Mouse (Mus musculus) heart, embryonic 15.5 days (tissue): ENCODE results near the gene Vps13c. TPM values are rescaled to one million over a fixed set of nuclear protein-coding genes. Genes with fewer than 3 reads are reported as not detected.

Source experiments
- ATAC-seq: fragments of 200-750 bp; cut with Nextera tagmentation; replicated peaks from 2 replicates; pipeline ENCODE4 v1.8.0; 2017; ENCODE audit warnings: low read depth, moderate TSS enrichment; ENCODE audit not compliant: insufficient number of reproducible peaks, insufficient read depth, low FRiP score
- H3K27ac ChIP-seq: fragments of 300-500 bp; sonication (generic); 2 replicates; pipeline ENCODE4 v1.5.1; 2015; ENCODE audit warnings: mild to moderate bottlenecking, inconsistent platforms
- H3K27me3 ChIP-seq: fragments of 300-500 bp; sonication (generic); 2 replicates; pipeline ENCODE4 v1.6.1; 2015; ENCODE audit warnings: inconsistent platforms
- H3K36me3 ChIP-seq: fragments of 300-500 bp; sonication (generic); 2 replicates; pipeline ENCODE4 v1.6.1; 2015; ENCODE audit warnings: mild to moderate bottlenecking, inconsistent platforms
- H3K4me1 ChIP-seq: fragments of 300-500 bp; sonication (generic); replicated peaks from 2 replicates; pipeline ENCODE4 v1.6.1; 2015; ENCODE audit warnings: inconsistent platforms
- H3K4me2 ChIP-seq: fragments of 300-500 bp; sonication (generic); 2 replicates; pipeline ENCODE4 v1.6.1; 2015; ENCODE audit warnings: inconsistent platforms, mild to moderate bottlenecking, moderate library complexity
- H3K4me3 ChIP-seq: fragments of 300-500 bp; sonication (generic); 2 replicates; pipeline ENCODE4 v1.5.1; 2015; ENCODE audit warnings: mild to moderate bottlenecking, inconsistent platforms
- H3K9ac ChIP-seq: fragments of 300-500 bp; sonication (generic); 2 replicates; pipeline ENCODE4 v1.6.1; 2015; ENCODE audit warnings: mild to moderate bottlenecking, inconsistent platforms
- H3K9me3 ChIP-seq: fragments of 300-500 bp; sonication (generic); replicated peaks from 2 replicates; pipeline ENCODE4 v1.6.1; 2016; ENCODE audit warnings: inconsistent platforms
- WGBS: fragments of 180-500 bp; shearing (Covaris S2); methylation state at CpG from one replicate; pipeline ENCODE4 v1.1.7; 2015; ENCODE audit warnings: mixed read lengths; 5-methylcytosine and 5-hydroxymethylcytosine counted together
- polyA plus RNA-seq: library from polyadenylated mRNA; unstranded; fragments of >200 nt; fragmentation: Nextera tagmentation; extraction: Ambion mirVana; gene quantifications from 2 replicates; pipeline ENCODE4 v1.2.1, GENCODE M21; 2015

The Vps13c gene
- polyA plus RNA-seq, 1 experiment from 2014 or later: 4.7 TPM

DNA sequence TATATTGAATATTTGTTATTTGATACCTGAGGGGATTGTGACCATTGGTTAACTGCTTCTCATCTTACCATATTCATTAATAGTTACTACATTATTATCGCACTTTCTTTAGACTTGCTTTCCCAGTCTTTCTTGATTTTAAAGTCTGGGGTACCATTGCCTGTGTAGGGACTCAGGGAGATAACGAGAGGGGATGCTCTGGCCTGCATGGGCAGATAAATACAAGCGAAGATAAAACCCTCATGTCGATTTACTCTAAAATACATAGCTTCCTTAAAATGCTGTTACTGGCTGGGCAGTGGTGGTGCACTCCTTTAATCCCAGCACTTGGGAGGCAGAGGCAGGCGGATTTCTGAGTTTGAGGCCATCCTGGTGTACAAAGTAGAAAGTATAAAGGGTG lies 23.1 kb downstream of the Vps13c start:
- WGBS: 85% methylated on average over 5 of the region's 5 CpGs
- H3K4me2 ChIP-seq: no peak overlapping the region
- no peak overlapping the region for H3K27ac ChIP-seq
- H3K4me1 ChIP-seq: no peaks in the 10 kb centered on the region
- no peaks in the 10 kb centered on the region for H3K27me3 ChIP-seq
- H3K36me3 ChIP-seq: peaks cover 1% of the 10 kb centered on the region
- ATAC-seq: no peak
- H3K9ac ChIP-seq: no peak overlapping the region
- H3K9me3 ChIP-seq: no peaks in the 10 kb centered on the region
- H3K4me3 ChIP-seq: no peak overlapping the region

DNA sequence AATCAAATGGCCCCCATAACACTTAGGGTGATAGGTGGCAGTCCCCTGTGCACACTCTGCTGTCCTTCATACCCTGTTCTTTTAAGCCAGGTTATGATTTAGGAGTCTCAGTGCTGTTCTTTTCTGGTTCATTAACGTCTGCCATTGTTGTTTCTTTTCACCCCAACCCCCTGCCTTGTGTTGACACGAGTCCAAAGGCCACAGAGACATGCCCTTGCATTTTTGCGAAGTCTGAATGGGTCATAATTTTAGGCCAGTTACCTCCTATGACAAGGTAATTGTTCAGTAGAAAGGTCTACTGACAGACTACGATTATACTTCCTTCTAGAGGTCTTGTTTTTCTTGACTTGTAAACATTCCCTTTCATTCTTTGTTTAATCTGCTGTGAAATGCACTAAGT lies 23.8 kb downstream of the Vps13c start:
- Histone ChIP-seq H3K27ac (no peak overlapping the region), H3K9me3 (no peaks in the 10 kb centered on the region), H3K36me3 (no peaks in the 10 kb centered on the region; the same call in 1 of the 2 replicates), H3K27me3 (no peaks in the 10 kb centered on the region), H3K4me3 (no peak overlapping the region), H3K4me1 (no peaks in the 10 kb centered on the region), H3K9ac (no peak overlapping the region), H3K4me2 (no peak overlapping the region)
- no peak for ATAC-seq
- 64% methylated on average over 4 of the region's 4 CpGs for WGBS

DNA sequence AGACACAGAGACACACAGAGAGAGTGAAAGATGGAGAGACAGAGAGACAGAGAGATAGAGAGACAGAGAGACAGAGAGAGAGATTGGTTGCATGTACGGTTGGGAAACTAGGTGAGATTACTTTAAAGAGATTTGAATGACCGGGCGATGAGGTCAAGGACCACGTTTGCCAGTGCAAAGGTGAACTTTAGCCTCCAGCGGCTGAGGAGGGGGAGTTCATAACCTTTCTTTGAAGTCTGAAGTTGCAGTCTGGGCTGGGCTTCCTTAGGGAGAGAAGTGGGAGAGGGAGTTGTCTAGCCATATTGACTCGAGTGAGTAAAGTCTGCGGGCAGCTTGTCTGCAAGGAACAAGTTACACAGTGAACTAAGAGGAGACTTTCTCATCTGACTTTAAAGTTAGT lies 25.2 kb downstream of the Vps13c start:
- H3K4me1 ChIP-seq: no peaks in the 10 kb centered on the region
- no peaks in the 10 kb centered on the region for H3K9me3 ChIP-seq
- no peak overlapping the region for H3K27ac ChIP-seq
- no peaks in the 10 kb centered on the region; the same call in 1 of the 2 replicates for H3K36me3 ChIP-seq
- no peak overlapping the region for H3K9ac ChIP-seq
- no peaks in the 10 kb centered on the region for H3K27me3 ChIP-seq
- WGBS: 56% methylated on average over 7 of the region's 7 CpGs
- ATAC-seq: no peak
- no peak overlapping the region for H3K4me2 ChIP-seq
- H3K4me3 ChIP-seq: no peak overlapping the region

DNA sequence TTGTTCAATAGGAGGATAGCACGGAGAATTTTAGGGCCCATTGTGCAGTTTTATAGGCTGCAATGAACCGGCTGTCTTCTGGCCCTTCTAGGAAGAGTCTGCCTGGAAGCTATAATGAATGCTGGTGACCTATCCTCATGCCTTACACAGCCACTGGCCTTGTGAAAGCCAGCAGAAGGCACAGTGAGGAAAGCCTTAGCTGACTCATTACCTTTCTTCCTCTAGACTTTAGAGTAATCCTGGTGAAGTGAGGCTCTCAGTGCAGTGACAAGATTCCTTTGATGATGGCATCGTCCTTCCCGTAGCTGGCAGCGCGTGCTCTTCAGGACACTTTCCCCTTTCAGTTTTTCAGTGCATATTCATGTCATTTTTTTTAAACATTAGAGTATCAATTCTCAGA lies 27.2 kb downstream of the Vps13c start:
- H3K9ac ChIP-seq: no peak overlapping the region
- 84% methylated on average over 6 of the region's 6 CpGs for WGBS
- H3K9me3 ChIP-seq: no peaks in the 10 kb centered on the region
- H3K4me3 ChIP-seq: no peak overlapping the region
- no peak overlapping the region for H3K4me2 ChIP-seq
- no peaks in the 10 kb centered on the region for H3K4me1 ChIP-seq
- H3K27ac ChIP-seq: no peak overlapping the region
- no peaks in the 10 kb centered on the region for H3K27me3 ChIP-seq
- no peak for ATAC-seq
- peaks cover 5% of the 10 kb centered on the region; the same call in 1 of the 2 replicates for H3K36me3 ChIP-seq

DNA sequence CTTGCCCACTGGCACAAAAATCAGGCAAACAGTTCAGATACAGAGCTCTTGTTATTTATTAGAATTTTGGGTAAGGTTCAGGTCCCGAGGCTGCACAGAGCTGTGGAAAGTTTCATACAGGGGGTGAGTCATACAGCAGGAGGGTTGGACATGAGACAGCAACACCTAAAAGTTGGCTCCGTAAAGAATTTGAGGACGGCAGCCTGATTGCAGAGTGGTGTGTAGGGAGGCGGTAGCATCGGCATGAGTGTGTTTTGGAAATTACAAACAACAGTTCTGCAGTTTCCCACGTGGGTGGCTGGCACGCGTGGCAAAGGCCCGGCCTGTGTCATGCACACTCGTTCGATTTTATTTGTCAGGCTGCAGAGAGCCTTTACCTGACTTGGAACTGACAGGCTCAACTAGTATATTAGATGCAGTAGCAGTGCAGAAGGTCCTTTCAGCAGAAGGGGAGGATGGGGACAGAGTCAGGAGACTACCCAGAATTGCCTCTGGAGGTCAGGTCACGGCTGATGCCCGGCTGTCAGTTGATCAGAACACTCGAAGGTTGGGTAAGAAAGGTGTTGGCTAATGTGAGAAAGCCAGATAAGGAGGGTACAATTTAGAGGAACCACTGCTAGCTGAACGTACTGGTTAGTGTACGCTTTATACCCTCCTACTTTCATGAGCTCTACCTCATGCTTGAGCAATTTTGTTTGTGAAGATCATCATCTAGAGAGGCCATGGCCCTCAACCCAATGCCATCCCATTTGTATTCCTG lies 29.7 kb downstream of the Vps13c start:
- H3K36me3 ChIP-seq: peaks cover 5% of the 10 kb centered on the region; the same call in 1 of the 2 replicates
- H3K4me2 ChIP-seq: no peak overlapping the region
- H3K27me3 ChIP-seq: no peaks in the 10 kb centered on the region
- no peak for ATAC-seq
- WGBS: 64% methylated on average over 16 of the region's 16 CpGs
- no peak overlapping the region for H3K4me3 ChIP-seq
- H3K9me3 ChIP-seq: no peaks in the 10 kb centered on the region
- H3K4me1 ChIP-seq: no peaks in the 10 kb centered on the region
- no peak overlapping the region for H3K27ac ChIP-seq
- H3K9ac ChIP-seq: no peak overlapping the region

DNA sequence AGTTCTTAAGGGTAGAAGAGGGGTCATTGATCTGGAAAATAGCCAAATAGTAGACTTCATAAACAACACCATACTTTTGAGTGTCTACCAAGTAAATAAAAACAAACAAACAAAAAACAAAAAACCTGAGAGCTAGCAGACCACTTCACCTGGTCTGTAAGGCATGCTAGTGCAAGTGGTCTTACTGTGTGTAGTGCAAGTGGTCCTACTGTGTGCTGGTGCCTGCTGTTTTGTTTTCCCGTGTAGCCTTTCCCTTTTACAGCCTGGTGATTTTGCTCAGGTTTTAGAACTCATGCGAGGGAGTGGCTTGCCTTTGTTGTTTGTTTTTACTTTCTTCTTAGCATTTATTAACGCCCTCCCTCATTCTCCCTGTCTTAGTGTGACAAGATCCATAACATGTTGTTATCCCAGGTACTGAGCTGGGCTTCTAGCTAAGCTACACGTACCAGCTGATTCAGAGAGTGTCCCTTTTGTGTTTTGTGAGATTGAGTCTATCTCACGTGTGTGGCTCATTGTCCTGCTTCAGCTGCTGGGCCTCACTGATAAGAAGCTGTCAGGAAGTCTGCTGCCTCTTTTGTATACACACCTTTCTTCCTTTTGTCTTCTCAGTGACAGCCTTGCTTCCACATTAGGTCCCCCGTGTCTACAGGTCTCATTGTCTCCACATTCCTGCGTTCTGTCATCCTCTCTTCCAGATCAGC lies 34.5 kb downstream of the Vps13c start:
- 60% methylated on average over 7 of the region's 7 CpGs for WGBS
- Histone ChIP-seq H3K9ac (no peak overlapping the region), H3K4me2 (no peak overlapping the region), H3K27me3 (no peaks in the 10 kb centered on the region), H3K4me1 (no peaks in the 10 kb centered on the region), H3K36me3 (peaks cover 5% of the 10 kb centered on the region; the same call in 1 of the 2 replicates), H3K4me3 (no peak overlapping the region), H3K27ac (no peak overlapping the region), H3K9me3 (no peaks in the 10 kb centered on the region)
- ATAC-seq: no peak

DNA sequence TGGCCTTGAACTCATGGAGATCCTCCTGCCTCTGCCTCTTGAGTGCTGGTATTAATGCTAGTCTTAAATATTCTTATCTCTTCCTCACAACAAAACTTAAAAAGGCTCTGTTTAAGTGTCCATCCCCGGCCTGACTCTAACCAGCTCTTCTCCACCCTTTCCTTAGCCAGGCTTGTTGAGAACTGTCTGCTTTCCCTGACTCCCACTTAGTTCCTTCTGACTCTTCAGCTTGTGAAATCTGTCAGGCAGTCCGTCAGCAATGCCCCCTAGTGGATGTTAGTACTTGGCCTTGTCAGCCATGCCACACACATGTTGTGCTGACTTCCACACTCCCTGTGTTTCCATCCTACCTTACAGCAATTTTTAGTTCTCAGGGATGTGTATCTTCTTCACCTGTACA lies 35.1 kb downstream of the Vps13c start:
- no peak for ATAC-seq
- Histone ChIP-seq H3K9me3 (no peaks in the 10 kb centered on the region), H3K4me3 (no peak overlapping the region), H3K4me2 (no peak overlapping the region), H3K36me3 (peaks cover 5% of the 10 kb centered on the region; the same call in 1 of the 2 replicates), H3K27ac (no peak overlapping the region), H3K4me1 (no peaks in the 10 kb centered on the region), H3K27me3 (no peaks in the 10 kb centered on the region), H3K9ac (no peak overlapping the region)
- 57% methylated on average over 2 of the region's 2 CpGs for WGBS

DNA sequence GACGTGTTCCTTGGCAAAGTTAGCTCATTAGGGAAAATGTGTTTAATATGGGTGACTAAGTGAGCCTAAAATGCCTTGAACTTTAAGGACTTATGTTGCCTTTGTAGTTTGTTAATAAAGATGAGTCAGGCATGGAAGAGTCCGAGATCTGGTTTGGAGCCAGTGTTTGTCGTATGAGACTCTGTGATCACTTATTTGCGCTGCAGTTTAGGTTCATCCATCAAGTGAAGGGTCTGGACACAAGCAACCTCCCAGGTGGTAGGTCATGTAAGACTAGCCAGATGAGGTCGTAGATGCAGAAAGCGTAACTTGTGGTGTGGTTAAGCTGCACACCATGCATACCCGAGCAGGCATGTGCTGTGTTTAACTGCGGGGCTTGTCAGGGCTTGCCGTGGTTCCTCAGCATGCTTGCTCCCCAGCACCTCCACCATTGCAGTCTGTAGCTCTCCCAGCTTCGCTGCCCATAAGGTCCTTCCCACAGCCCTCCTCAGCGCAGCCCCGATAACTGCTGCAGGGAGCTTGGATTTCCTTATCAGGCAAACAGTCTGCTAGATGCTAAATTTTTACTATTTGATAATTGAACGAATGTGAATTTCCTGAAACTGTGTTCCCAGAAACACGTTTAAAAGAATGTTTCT lies 37.0 kb downstream of the Vps13c start:
- Histone ChIP-seq H3K9ac (no peak overlapping the region), H3K9me3 (no peaks in the 10 kb centered on the region), H3K27ac (no peak overlapping the region), H3K4me1 (no peaks in the 10 kb centered on the region), H3K27me3 (no peaks in the 10 kb centered on the region), H3K4me2 (no peak overlapping the region), H3K4me3 (no peak overlapping the region), H3K36me3 (no peaks in the 10 kb centered on the region)
- 75% methylated on average over 14 of the region's 14 CpGs for WGBS
- no peak for ATAC-seq

DNA sequence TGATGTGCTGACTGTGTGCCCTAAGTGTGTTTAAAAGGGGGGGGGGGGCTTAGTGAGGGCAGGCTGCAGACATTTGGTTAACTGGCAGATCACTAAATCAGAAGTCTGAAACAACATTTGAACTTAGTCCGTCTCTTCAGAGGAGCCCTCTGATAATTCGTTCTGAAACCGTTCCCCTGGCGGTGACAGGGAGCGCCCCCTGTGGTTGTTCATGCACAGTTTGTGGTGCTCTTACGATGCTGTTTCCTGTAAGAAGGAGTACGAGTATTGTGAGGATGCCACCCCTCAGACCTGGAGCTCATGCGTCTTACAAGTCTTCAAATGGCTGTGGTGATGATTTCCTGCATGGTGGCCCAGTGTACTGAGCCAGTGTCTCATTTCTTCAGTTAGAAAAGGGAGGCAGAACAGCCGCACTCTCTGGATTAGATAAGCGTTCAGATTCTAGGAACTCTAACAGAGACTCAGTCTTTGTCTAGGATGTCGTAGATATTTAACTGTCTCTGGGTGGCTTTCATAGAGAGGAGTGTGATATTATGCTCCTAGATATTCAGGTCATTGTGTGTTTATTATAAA lies 38.1 kb downstream of the Vps13c start:
- Histone ChIP-seq H3K4me1 (no peaks in the 10 kb centered on the region), H3K36me3 (peaks cover under 1% of the 10 kb centered on the region; the same call in 1 of the 2 replicates), H3K27me3 (no peaks in the 10 kb centered on the region), H3K9ac (no peak overlapping the region), H3K9me3 (no peaks in the 10 kb centered on the region), H3K27ac (no peak overlapping the region), H3K4me2 (no peak overlapping the region), H3K4me3 (no peak overlapping the region)
- no peak for ATAC-seq
- WGBS: 87% methylated on average over 11 of the region's 11 CpGs

DNA sequence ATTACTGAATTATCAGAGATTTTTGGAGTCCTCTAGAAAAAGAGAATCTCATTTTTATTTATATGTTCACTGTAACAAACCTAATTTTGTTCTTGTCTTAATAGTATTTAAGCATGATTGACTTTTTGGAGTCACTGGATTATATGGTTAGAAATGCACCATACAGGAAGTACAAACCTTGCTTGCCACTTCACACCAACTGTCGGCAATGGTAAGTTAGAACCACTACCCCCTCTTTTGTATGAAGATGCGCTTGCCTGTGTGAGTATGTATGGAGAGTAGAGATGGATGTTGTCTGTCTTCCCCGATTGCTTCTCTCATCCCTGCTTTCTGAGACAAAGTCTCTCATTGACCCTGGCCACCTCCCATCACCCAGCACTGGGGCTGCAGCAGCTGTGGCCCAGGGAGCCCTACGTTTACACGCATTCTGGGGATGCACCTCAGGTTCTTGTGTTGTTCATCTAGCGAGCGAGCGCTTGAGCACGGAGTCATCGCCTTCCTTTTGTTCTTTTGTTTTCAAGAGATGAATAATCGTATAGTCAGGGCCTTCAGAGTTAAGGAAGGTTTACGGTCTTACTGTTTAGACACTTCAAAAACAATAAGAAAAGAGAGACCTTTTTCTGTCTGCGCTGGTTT lies 43.3 kb downstream of the Vps13c start:
- H3K4me1 ChIP-seq: peaks cover 3% of the 10 kb centered on the region; the same call in 1 of the 2 replicates
- no peak for ATAC-seq
- no peaks in the 10 kb centered on the region for H3K9me3 ChIP-seq
- no peaks in the 10 kb centered on the region for H3K27me3 ChIP-seq
- no peak overlapping the region for H3K4me3 ChIP-seq
- peak overlapping the region; percentile 3; the same call in 1 of the 2 replicates for H3K27ac ChIP-seq
- H3K9ac ChIP-seq: no peak overlapping the region
- 82% methylated on average over 13 of the region's 13 CpGs for WGBS
- no peak overlapping the region for H3K4me2 ChIP-seq
- H3K36me3 ChIP-seq: peaks cover 17% of the 10 kb centered on the region

DNA sequence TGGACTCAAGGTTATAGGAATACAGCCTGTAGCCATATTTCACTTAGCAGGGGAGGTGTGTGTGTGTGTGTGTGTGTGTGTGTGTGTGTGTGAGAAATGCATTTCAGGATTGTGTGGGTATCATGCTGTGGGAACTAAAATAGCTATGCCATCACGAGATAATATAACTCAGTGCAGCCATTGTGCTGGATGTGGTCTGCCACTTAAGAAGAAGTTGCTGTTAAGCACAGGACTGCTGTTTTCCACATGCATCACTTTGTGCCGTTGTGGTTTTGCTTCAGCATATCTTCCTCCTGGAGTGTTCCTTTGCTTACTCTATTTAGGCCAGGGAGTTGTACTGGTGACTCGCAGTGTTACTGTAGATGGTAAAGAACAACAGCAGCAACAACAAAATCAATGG lies 43.9 kb downstream of the Vps13c start:
- peak overlapping the region; percentile 3; the same call in 1 of the 2 replicates for H3K27ac ChIP-seq
- peaks cover 3% of the 10 kb centered on the region; the same call in 1 of the 2 replicates for H3K4me1 ChIP-seq
- H3K9me3 ChIP-seq: no peaks in the 10 kb centered on the region
- H3K27me3 ChIP-seq: no peaks in the 10 kb centered on the region
- H3K4me3 ChIP-seq: no peak overlapping the region
- H3K36me3 ChIP-seq: peaks cover 17% of the 10 kb centered on the region
- ATAC-seq: no peak
- H3K9ac ChIP-seq: no peak overlapping the region
- H3K4me2 ChIP-seq: no peak overlapping the region
- 44% methylated on average over 3 of the region's 3 CpGs for WGBS
